Mouse (Mus musculus) liver, embryonic 14 days (tissue): Measurements from ENCODE around the gene Slc10a1. TPM values are rescaled to one million over a fixed set of nuclear protein-coding genes. Genes with fewer than 3 reads are reported as not detected.

Source experiments
- polyA plus RNA-seq: library from polyadenylated mRNA; depleted of rRNA; stranded (reverse); fragments of >200 nt; gene quantifications from 2 replicates; pipeline ENCODE4 v1.2.3, GENCODE M21; 2012; rRNA removed

Gene Slc10a1
- polyA plus RNA-seq, result 1.4 and 1.6 TPM in 2 replicates

GRCm38 (mm10) chr12:80968605-80969004, at the start of gene Slc10a1:
Gene Slc10a1, minus strand, starts transcription at chr12:80968705.

DNA sequence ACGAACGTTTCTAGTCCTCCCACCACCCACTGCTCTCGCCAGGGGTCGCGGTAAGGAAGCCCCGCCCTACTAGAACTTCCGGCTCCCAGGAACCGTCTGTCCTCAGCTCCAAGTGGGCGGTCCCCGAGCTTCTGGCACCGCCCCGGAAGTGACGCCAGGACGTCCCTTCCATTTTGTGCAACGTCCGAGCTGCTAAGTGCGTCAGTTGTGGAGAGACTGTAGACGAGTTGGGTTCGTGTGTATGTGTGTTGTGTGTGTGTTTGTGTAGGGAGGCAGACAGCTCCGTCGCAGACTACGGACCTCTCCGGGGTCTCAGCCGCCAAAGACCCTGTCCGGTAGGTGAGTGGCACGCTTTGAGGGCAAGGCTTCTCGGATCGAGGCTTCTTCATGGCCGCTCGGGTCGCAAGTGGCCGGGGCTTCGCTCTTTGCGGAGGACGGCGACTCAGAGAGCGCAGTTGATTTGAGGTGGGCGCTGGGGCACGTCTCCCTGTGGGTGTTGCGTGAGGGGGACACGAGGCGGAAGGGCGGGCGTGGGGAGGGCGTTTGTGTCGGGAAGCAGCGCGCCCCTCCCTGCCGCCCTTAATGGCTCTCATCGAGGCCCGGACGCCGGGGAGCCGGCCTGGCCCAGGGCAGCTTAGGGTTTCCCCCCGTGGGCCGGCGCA, 23.0 kb downstream of the Slc10a1 start, which contains the start of gene Srsf5:
TSS of gene Srsf5 (plus strand) at position 171 of the 662 bp plus-strand sequence.

Other genes starting within 250 kb of the Slc10a1 start
- not detected in 2 replicates for gene Ccdc177, start 208.0 kb downstream of the Slc10a1 start, polyA plus RNA-seq
- 10.2 and 11.8 TPM in 2 replicates for gene Susd6, start 178.2 kb downstream of the Slc10a1 start, polyA plus RNA-seq
- gene Srsf5, start 23.2 kb downstream of the Slc10a1 start, polyA plus RNA-seq, result 300 and 337 TPM in 2 replicates
- gene Smoc1, start 58.1 kb upstream of the Slc10a1 start, polyA plus RNA-seq, result 6.0 and 7.2 TPM in 2 replicates